Mouse (Mus musculus): ENCODE results near the gene Slc22a29.
A peak's percentile ranks its signal among the peaks of the same experiment; 100 is the strongest.
"Not testable (repeated sequence)": the region's sequence is repeated elsewhere in the genome, so short reads cannot be mapped to it uniquely, and the experiment has no call there.

The Slc22a29 gene

GRCm38 (mm10) chr19:8218800-8219199 lies at the start of gene Slc22a29:
Gene Slc22a29 (minus strand): TSS chr19:8218900.
- DNase-seq (ENCODE audit: low spot score in 2 of 2): no peak

GRCm38 (mm10) chr19:8265324-8265723 lies 46.6 kb upstream of the Slc22a29 start:
- no peak for DNase-seq (ENCODE audit: low spot score in 2 of 2)

DNA sequence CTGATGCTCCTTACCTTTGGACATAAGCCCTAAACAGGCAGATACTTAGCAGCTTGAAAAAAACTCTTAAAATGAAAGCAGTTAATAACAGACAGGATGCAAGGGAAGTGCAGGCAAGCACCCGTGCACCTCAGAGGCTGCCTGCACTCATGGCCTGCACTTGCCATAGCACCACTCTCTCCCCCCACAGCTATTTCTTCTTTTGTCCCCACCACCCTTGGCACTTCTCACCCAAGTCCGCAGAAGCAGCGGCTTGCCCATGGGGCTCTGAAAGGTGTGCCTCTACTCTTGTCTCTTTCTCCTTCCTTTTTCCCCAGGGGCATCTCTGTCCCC lies 34.0 kb upstream of the Slc22a29 start:
- no peak for DNase-seq (ENCODE audit: low spot score in 2 of 2)

DNA sequence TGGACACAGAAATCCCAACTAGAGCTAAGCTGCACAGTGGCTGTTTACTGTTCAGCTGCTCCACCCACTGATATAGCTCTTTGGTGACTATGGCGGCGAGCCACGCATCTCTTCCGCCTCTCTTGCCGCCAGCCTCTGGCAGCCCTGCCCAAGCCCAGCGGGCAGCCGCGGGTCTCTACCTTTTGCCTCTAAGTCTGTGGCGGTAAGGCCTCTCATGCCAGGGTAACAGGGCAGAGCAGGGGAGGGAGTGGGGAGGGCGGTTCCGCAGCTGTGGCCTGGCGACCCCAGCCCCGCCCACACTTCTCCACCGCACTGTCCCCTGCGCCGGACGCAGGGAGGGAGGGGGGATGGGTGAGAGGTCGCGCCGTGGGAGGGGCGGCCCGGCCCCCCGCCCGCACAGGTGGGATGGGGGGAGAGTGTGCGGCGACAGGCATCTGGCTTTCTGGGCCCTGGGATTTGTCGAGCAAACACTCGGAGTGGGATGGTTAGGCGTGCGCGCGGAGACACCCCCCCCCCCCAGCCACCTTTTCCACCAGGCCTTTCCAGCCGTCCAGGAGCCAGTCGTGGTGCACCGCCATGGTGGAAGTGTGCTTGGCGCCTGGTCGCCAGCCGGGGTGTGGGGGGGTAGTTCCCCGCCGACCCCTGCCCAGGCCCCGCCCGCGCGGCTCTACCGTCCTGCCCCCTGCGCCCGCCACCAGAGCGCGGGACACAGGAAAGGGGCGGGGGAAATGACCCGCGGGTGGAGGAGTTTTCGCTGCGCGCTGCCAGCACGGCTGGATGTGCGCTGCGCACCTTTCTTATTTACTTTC lies 33.4 kb upstream of the Slc22a29 start:
- DNase-seq (ENCODE audit: low spot score in 2 of 2): peak in 1 of 2 experiments; percentile 2

DNA sequence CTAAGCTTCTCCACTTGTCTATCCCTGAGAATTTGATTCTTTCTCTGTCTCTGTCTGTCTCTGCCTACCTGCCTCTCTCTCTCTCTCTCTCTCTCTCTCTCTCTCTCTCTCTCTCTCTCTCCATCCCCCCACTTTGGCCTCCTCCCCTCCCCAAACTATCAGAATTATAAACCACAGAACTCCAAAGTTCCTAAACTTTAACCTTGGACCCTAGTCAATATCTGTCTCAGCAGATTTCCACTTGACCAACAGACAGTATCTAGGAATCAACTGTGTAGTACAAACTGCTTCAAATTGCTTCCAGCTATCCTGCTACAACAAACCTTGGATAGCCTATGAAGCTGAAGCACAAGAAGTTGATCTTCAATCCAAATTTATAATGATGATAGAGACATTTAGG lies 10.2 kb upstream of the Slc22a29 start:
- DNase-seq (ENCODE audit: low spot score in 2 of 2): no peak

- no peak for DNase-seq (ENCODE audit: low spot score in 2 of 2)
Measured at GRCm38 (mm10) chr19:8148787-8149523, 69.7 kb downstream of the Slc22a29 start.

- not testable (repeated sequence) for DNase-seq (ENCODE audit: low spot score in 2 of 2)
Measured at GRCm38 (mm10) chr19:8142716-8143115, 76.0 kb downstream of the Slc22a29 start.

DNA sequence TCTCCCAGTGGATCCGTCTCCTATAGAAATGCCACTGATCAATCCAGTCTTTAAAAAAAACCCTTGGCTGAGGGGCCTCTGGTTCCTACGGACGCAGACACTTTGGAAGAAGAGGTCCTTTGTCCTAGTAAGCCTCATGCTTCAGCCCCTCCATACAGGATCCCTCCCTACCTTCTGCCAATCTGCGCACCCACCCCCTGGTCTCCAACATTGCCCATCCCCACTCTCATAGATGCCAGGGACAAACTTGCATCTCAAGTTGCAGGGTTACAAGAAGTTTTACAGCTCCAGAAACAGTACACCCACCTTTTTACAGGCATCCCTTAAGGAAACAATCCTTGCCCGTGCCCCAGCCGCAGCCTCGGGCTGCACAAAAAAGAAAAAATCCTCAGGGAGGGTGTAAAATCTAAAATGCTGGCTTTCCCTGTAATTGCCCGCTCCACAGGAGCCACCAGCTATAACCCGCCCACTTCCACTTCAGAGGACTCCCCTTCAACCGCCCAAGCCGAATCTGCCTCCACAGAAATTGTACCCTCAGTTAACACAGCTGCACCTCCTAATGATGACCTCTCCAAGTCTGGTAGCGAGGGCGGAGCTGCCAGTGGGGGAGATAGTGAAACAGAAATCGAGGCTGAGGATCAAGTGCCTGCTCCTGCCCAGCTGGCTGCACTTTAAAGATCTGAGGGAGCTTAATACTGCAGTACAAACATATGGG lies 84.4 kb downstream of the Slc22a29 start:
- not testable (repeated sequence) for DNase-seq (ENCODE audit: low spot score in 2 of 2)

DNA sequence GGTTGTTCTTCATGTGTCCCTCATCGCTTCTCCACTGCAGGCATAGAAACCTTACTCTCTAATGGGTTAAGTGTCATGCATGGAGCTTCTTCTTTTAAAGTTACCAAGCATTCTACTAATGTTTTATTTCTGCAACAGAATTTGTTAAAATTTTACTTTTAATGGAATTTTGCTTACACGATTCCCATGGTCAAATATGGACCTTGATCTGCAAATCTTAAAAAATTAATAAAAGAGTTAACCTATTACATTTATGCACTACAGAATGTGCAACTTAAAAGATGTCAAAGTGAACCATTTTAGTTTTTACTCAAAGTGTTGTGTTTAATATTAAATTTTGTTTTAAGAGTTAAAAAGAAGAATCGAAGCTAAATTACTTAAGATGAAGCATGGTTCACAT lies 86.8 kb downstream of the Slc22a29 start, which contains the start of gene Slc22a28:
Gene Slc22a28 (minus strand): TSS at position 102 of the 400 bp plus-strand sequence.
- DNase-seq (ENCODE audit: low spot score in 2 of 2): not testable (repeated sequence)
